Mouse (Mus musculus) heart, embryonic 14.5 days (tissue): ENCODE measurements around the gene Hipk4. TPM values are rescaled to one million over a fixed set of nuclear protein-coding genes. Genes with fewer than 3 reads are reported as not detected.

Experiments
- ATAC-seq: fragments of 200-750 bp; cut with Nextera tagmentation; 2 replicates; pipeline ENCODE4 v1.8.0; 2017; ENCODE audit warnings: low read depth, moderate TSS enrichment; ENCODE audit not compliant: insufficient number of reproducible peaks, insufficient read depth, low FRiP score
- H3K27ac ChIP-seq, 2 experiments: fragments of 200-500 bp in 1 of 2; fragments of 300-500 bp in 1 of 2; sonication (generic) in 1 of 2; replicated peaks in 1 of 2; 2 replicates each; pipeline ENCODE4 v1.5.1; 2012 to 2014; ENCODE audit warnings: low read depth in 2 of 2, low read length in 2 of 2, control low read depth in 1 of 2, mild to moderate bottlenecking in 1 of 2, mixed read lengths in 1 of 2; ENCODE audit not compliant: control insufficient read depth in 1 of 2, insufficient read depth in 1 of 2
- H3K27me3 ChIP-seq: fragments of 300-500 bp; sonication (generic); 2 replicates; pipeline ENCODE4 v1.6.1; 2014; ENCODE audit warnings: mild to moderate bottlenecking, low read length, control low read depth; ENCODE audit not compliant: control insufficient read depth, insufficient read depth
- H3K36me3 ChIP-seq: fragments of 300-500 bp; sonication (generic); 2 replicates; pipeline ENCODE4 v1.6.1; 2014; ENCODE audit warnings: mild to moderate bottlenecking, control low read depth, low read length, mixed read lengths; ENCODE audit not compliant: control insufficient read depth, insufficient read depth
- H3K4me1 ChIP-seq, 2 experiments: fragments of 200-500 bp in 1 of 2; fragments of 300-500 bp in 1 of 2; sonication (generic) in 1 of 2; 2 replicates each; pipeline ENCODE4 v1.6.1; 2012 to 2014; ENCODE audit warnings: low read length in 2 of 2, control low read depth in 1 of 2, mixed read lengths in 1 of 2; ENCODE audit not compliant: control insufficient read depth in 2 of 2, insufficient read depth in 2 of 2
- H3K4me2 ChIP-seq: fragments of 300-500 bp; sonication (generic); 2 replicates; pipeline ENCODE4 v1.6.1; 2014; ENCODE audit warnings: mild to moderate bottlenecking, low read length
- H3K4me3 ChIP-seq, 2 experiments: fragments of 200-500 bp in 1 of 2; fragments of 300-500 bp in 1 of 2; sonication (generic) in 1 of 2; 2 replicates each; pipeline ENCODE4 v1.5.1; 2012 to 2014; ENCODE audit warnings: low read length in 2 of 2, mild to moderate bottlenecking in 2 of 2, control low read depth in 1 of 2, low read depth in 1 of 2, moderate library complexity in 1 of 2; ENCODE audit not compliant: control insufficient read depth in 1 of 2, insufficient read depth in 1 of 2
- H3K9ac ChIP-seq: fragments of 300-500 bp; sonication (generic); 2 replicates; pipeline ENCODE4 v1.6.1; 2014; ENCODE audit warnings: mild to moderate bottlenecking, low read length
- H3K9me3 ChIP-seq: fragments of 300-500 bp; sonication (generic); 2 replicates; pipeline ENCODE4 v1.6.1; 2016; ENCODE audit warnings: low read length, control low read depth; ENCODE audit not compliant: control insufficient read depth
- WGBS: fragments of 180-500 bp; shearing (Covaris S2); extraction: QIAGEN DNeasy Blood & Tissue Kit; methylation state at CpG from one replicate; pipeline ENCODE4 v1.1.7; 2014; 5-methylcytosine and 5-hydroxymethylcytosine counted together
- polyA plus RNA-seq: library from polyadenylated mRNA; unstranded; fragments of >200 nt; fragmentation: Nextera tagmentation; extraction: Ambion mirVana; gene quantifications from 2 replicates; pipeline ENCODE4 v1.2.1, GENCODE M21; 2014

Gene Hipk4
- polyA plus RNA-seq, 1 experiment from 2014 or later, result 0.26 TPM

GRCm38 (mm10) chr7:27552070-27552469 is 29.0 kb downstream of the Hipk4 start:
- Histone ChIP-seq H3K4me1 (peaks cover 4 to 15% of the 10 kb centered on the region in 2 experiments; a peak in 3 of 4 replicates), H3K4me2 (peak overlapping the region; percentile 84), H3K36me3 (peaks cover 13% of the 10 kb centered on the region), H3K9me3 (no peaks in the 10 kb centered on the region), H3K27me3 (no peaks in the 10 kb centered on the region), H3K9ac (peak overlapping the region; percentile 82), H3K27ac (no peak overlapping the region), H3K4me3 (peak overlapping the region in 1 of 2 experiments; percentile 70; a peak in 1 of 4 replicates)
- 52% methylated on average over 5 of the region's 5 CpGs for WGBS
- ATAC-seq, result no peak

GRCm38 (mm10) chr7:27552931-27553513 is 30.0 kb downstream of the Hipk4 start, which contains the start of the genes Pld3 and 2310022A10Rik:
TSS of gene Pld3 (minus strand) at chr7:27553218.
TSS of gene 2310022A10Rik (plus strand) at chr7:27553233.
- under 1% methylated on average over 41 of the region's 41 CpGs for WGBS

GRCm38 (mm10) chr7:27560291-27560887 is 37.3 kb downstream of the Hipk4 start:
- Histone ChIP-seq H3K9ac (peak overlapping the region; percentile 34), H3K4me2 (peak overlapping the region; percentile 53), H3K4me1 (peaks cover 14 to 18% of the 10 kb centered on the region in 2 experiments), H3K27me3 (no peaks in the 10 kb centered on the region), H3K36me3 (peaks cover 72% of the 10 kb centered on the region), H3K4me3 (peak overlapping the region; percentile 10 to 39), H3K9me3 (no peaks in the 10 kb centered on the region), H3K27ac (peak overlapping the region; percentile 91 to 96)
- 33% methylated on average over 8 of the region's 8 CpGs for WGBS
- ATAC-seq, result peak; percentile 76

More at GRCm38 (mm10) chr7:27552931-27553513, 30.0 kb downstream of the Hipk4 start, which contains the start of the genes Pld3 and 2310022A10Rik:
- peaks cover 13% of the 10 kb centered on the region for H3K36me3 ChIP-seq
- H3K4me1 ChIP-seq, result peaks cover 4 to 15% of the 10 kb centered on the region in 2 experiments; a peak in 3 of 4 replicates
- no peaks in the 10 kb centered on the region for H3K27me3 ChIP-seq
- H3K9ac ChIP-seq, result peak within 1 kb of the TSS; percentile 82
- ATAC-seq, result peak; percentile 99
- peak within 1 kb of the TSS; percentile 84 for H3K4me2 ChIP-seq
- peak within 1 kb of the TSS; percentile 65 to 70 for H3K4me3 ChIP-seq
- 0 out of 4 replicates have a peak within 1 kb of the TSS, but pooled peaks of 1 of the 2 experiments have one; percentile 6 for H3K27ac ChIP-seq
- H3K9me3 ChIP-seq, result no peaks in the 10 kb centered on the region

GRCm38 (mm10) chr7:27560978-27561377 is 37.9 kb downstream of the Hipk4 start:
- Histone ChIP-seq H3K9ac (peak overlapping the region; percentile 27; the same call in 1 of the 2 replicates), H3K27me3 (no peaks in the 10 kb centered on the region), H3K9me3 (no peaks in the 10 kb centered on the region), H3K4me2 (peak overlapping the region; percentile 53), H3K36me3 (peaks cover 71% of the 10 kb centered on the region), H3K4me1 (peaks cover 14 to 18% of the 10 kb centered on the region in 2 experiments), H3K4me3 (peak overlapping the region; percentile 8 to 10), H3K27ac (peak overlapping the region; percentile 91 to 96)
- WGBS, result 75% methylated on average over 1 of the region's 1 CpGs
- ATAC-seq, result peak; percentile 8; the same call in 1 of the 2 replicates

GRCm38 (mm10) chr7:27569580-27570224 is 46.6 kb downstream of the Hipk4 start:
- Histone ChIP-seq H3K9me3 (no peaks in the 10 kb centered on the region), H3K4me3 (no peak overlapping the region), H3K4me2 (no peak overlapping the region), H3K9ac (no peak overlapping the region), H3K27me3 (no peaks in the 10 kb centered on the region), H3K4me1 (no peaks in the 10 kb centered on the region), H3K27ac (no peak overlapping the region), H3K36me3 (peaks cover 75% of the 10 kb centered on the region)
- no peak for ATAC-seq
- WGBS, result 79% methylated on average over 5 of the region's 5 CpGs

- Histone ChIP-seq H3K9me3 (no peaks in the 10 kb centered on the region), H3K27me3 (no peaks in the 10 kb centered on the region), H3K36me3 (peaks cover 81% of the 10 kb centered on the region), H3K9ac (no peak overlapping the region), H3K4me2 (no peak overlapping the region), H3K4me3 (no peak overlapping the region), H3K4me1 (no peaks in the 10 kb centered on the region), H3K27ac (no peak overlapping the region)
- WGBS, result 91% methylated on average over 4 of the region's 4 CpGs
- no peak for ATAC-seq
Observed at GRCm38 (mm10) chr7:27572133-27572532, 49.1 kb downstream of the Hipk4 start.

GRCm38 (mm10) chr7:27574124-27574880 is 51.2 kb downstream of the Hipk4 start:
- H3K9me3 ChIP-seq, result no peaks in the 10 kb centered on the region
- no peak overlapping the region for H3K9ac ChIP-seq
- H3K4me1 ChIP-seq, result no peaks in the 10 kb centered on the region
- H3K27me3 ChIP-seq, result no peaks in the 10 kb centered on the region
- H3K27ac ChIP-seq, result no peak overlapping the region
- H3K4me2 ChIP-seq, result no peak overlapping the region
- no peak overlapping the region for H3K4me3 ChIP-seq
- peaks cover 81% of the 10 kb centered on the region for H3K36me3 ChIP-seq
- no peak for ATAC-seq
- WGBS, result 91% methylated on average over 14 of the region's 14 CpGs
